Mouse (Mus musculus) spleen, embryonic (tissue): ENCODE measurements around the gene Ap5b1.

Experiments
- CTCF ChIA-PET: fragments of 350-600 bp; sonication (Branson Sonifier 250); formaldehyde crosslinking; loops from one replicate; lab custom pipeline; 2022; lab: Charles Lee

Ap5b1 gene

GRCm38 (mm10) chr19:5567534-5568469 lies at the start of gene Ap5b1:
Gene Ap5b1, plus strand, starts transcription at chr19:5568025.
- CTCF ChIA-PET = interaction anchor here (0.6 to 2.4 kb wide), 5 partner anchors 7 to 213 kb away, joined by 3 to 16 read pairs (median 3); partner anchors contain the start of gene Ovol1

GRCm38 (mm10) chr19:5518721-5519120 lies 49.1 kb upstream of the Ap5b1 start:
- CTCF ChIA-PET = interaction anchor here (0.6 kb wide), 1 partner anchor 1107 kb away, joined by 3 read pairs; no protein-coding TSS in a partner anchor

DNA sequence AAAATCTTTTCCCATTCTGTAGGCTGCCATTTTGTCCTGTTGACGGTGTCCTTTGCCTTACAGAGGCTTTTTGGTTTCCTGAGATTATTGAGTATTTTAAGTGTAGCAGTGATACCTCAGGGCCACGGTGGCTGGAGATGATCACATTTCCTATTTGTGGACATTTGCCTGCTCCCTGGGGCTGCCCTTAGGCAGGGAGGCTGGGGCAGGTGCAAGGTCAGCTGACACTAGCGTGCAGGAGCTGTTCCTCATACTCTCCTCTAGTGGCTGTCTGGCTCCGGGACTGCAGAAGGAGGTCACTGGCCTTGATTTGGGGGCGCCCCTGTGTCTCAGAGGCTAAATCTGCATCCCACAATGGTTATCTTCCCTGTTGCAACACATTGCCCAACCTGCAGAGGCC lies 42.6 kb upstream of the Ap5b1 start:
- CTCF ChIA-PET = no interaction called here

- CTCF ChIA-PET = interaction anchor here (0.6 to 2.4 kb wide), 4 partner anchors 39 to 196 kb away, joined by 3 to 16 read pairs (median 3); partner anchors contain the start of genes Ap5b1 and Ehbp1l1
Observed at GRCm38 (mm10) chr19:5529325-5530137, 38.3 kb upstream of the Ap5b1 start.

DNA sequence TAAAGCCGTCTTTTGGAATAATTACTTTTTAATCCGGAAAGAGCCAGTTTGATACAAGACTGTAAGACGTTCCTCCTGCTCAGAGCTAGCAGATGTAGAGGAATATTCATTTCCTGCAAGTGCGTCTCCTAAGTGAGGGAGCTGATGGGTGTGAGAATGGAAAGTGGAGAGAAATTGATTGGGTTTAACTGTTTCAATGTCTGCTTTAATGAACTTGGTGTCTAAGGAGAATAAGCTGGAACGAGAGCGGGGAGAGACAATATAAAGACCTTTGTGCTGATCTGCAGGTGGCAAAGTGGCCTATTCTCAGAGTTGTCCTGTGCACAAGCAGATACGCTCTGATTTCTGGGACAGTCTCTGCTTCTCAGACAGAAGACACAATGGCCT lies 37.7 kb upstream of the Ap5b1 start:
- CTCF ChIA-PET = interaction anchor here (0.6 to 2.4 kb wide), 4 partner anchors 39 to 196 kb away, joined by 3 to 16 read pairs (median 3); partner anchors contain the start of genes Ap5b1 and Ehbp1l1

DNA sequence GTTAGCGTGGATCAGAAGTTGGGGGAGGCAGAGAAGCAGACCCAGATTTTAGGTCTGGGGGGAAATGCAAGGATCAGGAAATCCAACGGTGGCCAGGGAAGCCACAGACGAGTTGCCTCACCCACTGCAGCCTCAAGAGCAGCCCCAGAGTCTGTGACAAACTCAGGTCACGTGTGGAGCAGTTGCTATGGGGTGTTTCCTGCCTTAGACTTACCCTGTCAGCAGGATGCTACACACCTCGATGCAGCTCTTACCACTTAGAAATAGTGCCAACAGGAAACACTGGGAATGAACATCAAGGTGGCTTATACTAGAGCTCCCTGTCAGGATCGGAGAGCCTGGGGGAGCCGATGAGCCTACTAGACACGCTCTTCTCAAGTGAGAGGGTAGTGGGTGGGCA lies 35.3 kb upstream of the Ap5b1 start:
- CTCF ChIA-PET = interaction anchor here (0.7 kb wide), 1 partner anchor 296 kb away, joined by 3 read pairs; no protein-coding TSS in a partner anchor

DNA sequence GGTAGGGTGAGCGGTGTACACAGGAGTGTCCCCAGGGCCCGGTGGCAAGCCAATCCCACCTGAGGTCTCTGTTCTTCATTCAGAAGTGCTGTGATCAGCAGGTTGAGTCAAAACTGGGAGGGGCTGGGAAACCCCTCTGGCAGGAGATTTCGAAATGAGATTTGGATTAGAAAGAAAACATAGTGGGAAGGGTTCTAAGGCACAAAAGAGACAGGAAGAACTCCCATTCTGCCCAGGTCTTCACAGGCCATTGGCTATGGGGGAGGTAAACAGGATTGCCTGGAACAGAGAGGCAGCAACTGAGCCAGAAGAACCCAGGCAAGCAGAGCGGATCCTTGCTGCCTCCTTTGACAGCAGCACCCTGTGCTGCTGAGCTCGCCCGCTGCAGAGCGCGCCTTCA lies 29.0 kb upstream of the Ap5b1 start:
- CTCF ChIA-PET = no interaction called here

DNA sequence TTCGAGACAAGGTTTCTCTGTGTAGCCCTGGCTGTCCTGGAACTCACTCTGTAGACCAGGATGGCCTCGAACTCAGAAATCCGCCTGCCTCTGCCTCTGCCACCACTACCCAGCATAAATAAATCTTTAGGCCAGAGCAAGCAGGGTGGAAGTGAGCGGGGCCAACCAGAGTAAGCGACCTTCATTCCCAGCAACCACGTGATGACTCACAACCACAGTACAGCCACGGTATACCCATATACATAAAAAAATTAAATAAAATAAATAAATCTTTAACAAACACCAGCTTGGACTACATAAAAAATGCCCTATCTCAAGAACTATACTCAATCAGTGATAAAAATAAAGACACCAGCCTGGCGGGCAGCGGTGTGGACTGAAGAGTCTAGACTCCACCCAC lies 24.5 kb upstream of the Ap5b1 start:
- CTCF ChIA-PET = no interaction called here

DNA sequence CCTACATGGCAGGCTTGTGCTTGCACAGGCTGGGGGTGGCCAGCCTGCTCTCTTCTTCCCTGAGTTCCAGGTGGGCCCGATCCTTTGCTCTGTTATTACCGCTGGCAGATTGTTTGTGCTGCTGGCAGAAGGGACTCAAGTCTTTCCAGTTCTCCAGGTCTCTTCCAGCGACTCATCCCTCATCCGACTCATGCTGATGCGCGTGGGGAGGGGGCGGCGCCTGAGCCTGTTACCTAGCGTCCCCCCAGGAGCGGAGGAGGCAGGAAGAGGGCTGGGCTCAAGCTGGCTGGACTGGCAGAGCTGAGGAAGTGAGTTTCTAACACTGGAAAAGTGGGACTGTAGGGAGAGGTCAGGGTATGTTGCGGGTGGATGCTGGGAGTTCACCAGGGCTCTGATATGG lies 23.8 kb upstream of the Ap5b1 start:
- CTCF ChIA-PET = interaction anchor here (0.6 kb wide), 1 partner anchor 32 kb away, joined by 4 read pairs; no protein-coding TSS in a partner anchor

- CTCF ChIA-PET = no interaction called here
Observed at GRCm38 (mm10) chr19:5547471-5548056, 20.3 kb upstream of the Ap5b1 start.

GRCm38 (mm10) chr19:5553802-5554201 lies 14.0 kb upstream of the Ap5b1 start:
- CTCF ChIA-PET = no interaction called here

GRCm38 (mm10) chr19:5554212-5554611 lies 13.6 kb upstream of the Ap5b1 start:
- CTCF ChIA-PET = no interaction called here

GRCm38 (mm10) chr19:5558169-5558568 lies 9.7 kb upstream of the Ap5b1 start:
- CTCF ChIA-PET = interaction anchor here (0.7 kb wide), 1 partner anchor 270 kb away, joined by 3 read pairs; no protein-coding TSS in a partner anchor

GRCm38 (mm10) chr19:5558770-5559169 lies 9.1 kb upstream of the Ap5b1 start:
- CTCF ChIA-PET = interaction anchor here (0.6 to 0.7 kb wide), 2 partner anchors 271 to 408 kb away, joined by 3 read pairs; no protein-coding TSS in a partner anchor

- CTCF ChIA-PET = interaction anchor here (0.6 to 2.1 kb wide), 2 partner anchors 10 to 408 kb away, joined by 3 to 7 read pairs; no protein-coding TSS in a partner anchor
Observed at GRCm38 (mm10) chr19:5559229-5559628, 8.6 kb upstream of the Ap5b1 start.

- CTCF ChIA-PET = interaction anchor here (0.6 to 2.1 kb wide), 2 partner anchors 9 to 409 kb away, joined by 3 to 7 read pairs; no protein-coding TSS in a partner anchor
Observed at GRCm38 (mm10) chr19:5559631-5560456, 8.0 kb upstream of the Ap5b1 start.

DNA sequence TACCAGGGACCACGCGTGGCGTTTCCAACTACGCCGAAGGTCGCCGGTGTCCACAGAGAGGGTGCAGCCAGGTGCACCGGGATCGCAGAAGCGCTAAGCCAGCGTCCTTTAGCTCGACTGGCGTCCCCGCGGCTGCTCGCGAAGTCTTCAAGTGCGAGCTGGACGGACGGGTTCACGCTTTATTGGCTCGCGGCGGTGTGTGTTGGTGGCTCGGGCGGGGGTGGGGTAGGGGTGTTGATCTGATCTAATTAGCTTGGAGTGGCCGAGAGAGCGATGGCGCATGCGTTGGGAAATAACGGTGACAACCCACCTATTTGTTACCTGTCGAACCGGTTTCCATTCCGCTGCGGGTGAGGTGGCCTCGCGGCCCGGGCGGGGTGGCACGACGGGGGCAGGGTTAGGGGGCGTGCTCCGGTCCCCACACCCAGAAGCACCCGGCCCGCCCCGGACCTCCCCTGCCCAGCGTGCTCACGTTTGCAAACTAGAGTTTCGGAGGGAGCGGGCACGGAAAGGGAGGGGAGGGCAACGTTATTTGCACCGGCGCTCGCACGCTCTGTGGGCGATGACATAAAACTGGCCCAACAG lies 7.3 kb upstream of the Ap5b1 start, which contains the start of gene Ovol1:
TSS of gene Ovol1 (minus strand) at position 190 of the 585 bp plus-strand sequence.
- CTCF ChIA-PET = interaction anchor here (2.1 kb wide), 1 partner anchor 8 kb away, joined by 7 read pairs; no protein-coding TSS in a partner anchor

DNA sequence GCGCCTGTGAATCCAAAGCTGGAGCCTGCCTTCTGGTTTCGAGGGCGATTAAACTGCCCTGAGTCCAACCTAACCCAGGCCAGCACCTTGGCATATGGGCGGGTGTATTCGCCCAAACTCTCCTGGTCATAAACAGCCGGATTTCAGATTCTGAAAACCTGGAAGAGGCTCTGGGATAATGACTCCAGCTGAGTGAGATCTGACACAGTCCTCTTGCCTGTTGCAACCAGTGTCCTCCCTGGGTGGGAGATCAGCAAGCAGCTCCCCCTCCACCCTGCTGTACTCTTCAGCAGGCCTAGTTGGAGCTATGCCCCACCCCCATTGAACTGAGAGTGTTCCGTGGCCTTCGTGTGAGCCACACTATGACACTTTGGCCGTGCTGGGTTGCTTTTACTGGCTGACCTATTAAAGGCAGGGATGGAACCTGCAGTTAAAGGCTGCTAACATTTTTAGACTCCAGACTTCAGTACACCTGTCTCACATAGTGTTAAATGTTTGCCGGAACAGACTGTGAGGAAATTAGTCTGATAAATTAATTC lies 6.5 kb upstream of the Ap5b1 start:
- CTCF ChIA-PET = interaction anchor here (2.1 kb wide), 1 partner anchor 8 kb away, joined by 7 read pairs; no protein-coding TSS in a partner anchor

DNA sequence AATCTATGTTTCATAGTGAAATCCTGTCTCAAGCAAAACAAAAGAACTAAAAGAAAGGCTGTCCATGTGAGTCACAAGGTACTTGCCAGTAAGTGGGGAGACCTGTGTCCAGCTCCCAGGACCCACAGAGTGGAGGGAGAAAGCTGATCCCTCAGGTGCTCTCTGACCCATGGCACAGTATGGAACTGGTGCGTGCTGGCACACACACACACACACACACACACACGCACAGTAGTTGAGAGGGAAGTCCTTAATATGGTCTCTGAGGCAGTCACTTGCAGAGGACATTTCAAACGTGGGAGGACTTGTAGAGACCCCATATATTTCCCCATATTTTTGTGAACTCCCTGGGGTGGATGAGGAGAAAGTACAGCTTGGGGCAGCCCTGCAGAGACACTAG lies 5.9 kb upstream of the Ap5b1 start:
- CTCF ChIA-PET = no interaction called here
